Mouse (Mus musculus) brain, embryonic 14.5 days (tissue): Measurements from ENCODE around the gene Olfr56. TPM values are rescaled to one million over a fixed set of nuclear protein-coding genes. Genes with fewer than 3 reads are reported as not detected.
A peak's percentile ranks its signal among the peaks of the same experiment; 100 is the strongest.

Experiments
- DNase-seq: peaks from one replicate; pipeline ENCODE4 v3.0.0-alpha.2; 2011; ENCODE audit warnings: low read depth
- CTCF ChIP-seq: fragments of 200-500 bp; IDR thresholded peaks from 2 replicates; pipeline ENCODE4 v1.5.1; 2012; ENCODE audit warnings: inconsistent platforms, mild to moderate bottlenecking, moderate library complexity, borderline replicate concordance; ENCODE audit not compliant: insufficient read depth, insufficient read length; ENCODE audit errors: extremely low read depth
- POLR2A ChIP-seq: fragments of 200-500 bp; IDR thresholded peaks from 2 replicates; pipeline ENCODE4 v1.6.1; 2012; ENCODE audit warnings: mild to moderate bottlenecking, inconsistent platforms, borderline replicate concordance; ENCODE audit not compliant: poor library complexity, insufficient read depth, insufficient read length, severe bottlenecking; ENCODE audit errors: extremely low read depth
- polyA plus RNA-seq: library from polyadenylated mRNA; depleted of rRNA; stranded (reverse); fragments of >200 nt; gene quantifications from 2 replicates; pipeline ENCODE4 v1.2.3, GENCODE M21; 2012

Olfr56 gene
- polyA plus RNA-seq, 1 experiment: 0.03 TPM

GRCm38 (mm10) chr11:49101500-49101899 lies 122.8 kb downstream of the Olfr56 start:
- DNase-seq: no peak
- TF ChIP-seq CTCF (no peak), POLR2A (no peak)

- peak; percentile 92 for DNase-seq
- no peak for TF ChIP-seq POLR2A
- TF ChIP-seq CTCF: peak; percentile 87
Measured at GRCm38 (mm10) chr11:49103047-49103693, 124.5 kb downstream of the Olfr56 start.

GRCm38 (mm10) chr11:49105752-49106151 lies 127.1 kb downstream of the Olfr56 start:
- DNase-seq: no peak
- TF ChIP-seq CTCF: no peak
- no peak for TF ChIP-seq POLR2A

- DNase-seq: no peak
- TF ChIP-seq CTCF: no peak
- no peak for TF ChIP-seq POLR2A
Measured at GRCm38 (mm10) chr11:49107650-49108537, 129.2 kb downstream of the Olfr56 start.

DNA sequence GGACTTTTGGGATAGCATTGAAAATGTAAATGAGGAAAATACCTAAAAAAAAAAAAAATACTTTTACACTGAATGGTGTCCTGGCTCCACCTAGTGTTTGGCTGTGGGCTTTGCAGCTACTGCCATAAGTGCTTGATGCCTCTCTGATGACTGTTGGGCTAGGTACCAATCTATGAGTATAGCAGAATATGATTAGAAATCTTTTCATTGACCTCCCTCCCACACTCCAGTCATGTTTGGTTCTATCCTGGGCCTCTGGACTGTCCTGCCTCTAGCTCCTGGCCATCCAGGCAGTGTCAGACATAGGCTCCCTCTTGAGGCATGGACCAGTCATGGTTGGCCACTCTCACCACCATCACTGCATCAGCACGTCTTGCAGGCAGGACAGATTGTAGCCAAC lies 130.1 kb downstream of the Olfr56 start:
- DNase-seq: peak; percentile 35
- TF ChIP-seq POLR2A (no peak), CTCF (peak; percentile 53; the same call in 1 of the 2 replicates)

DNA sequence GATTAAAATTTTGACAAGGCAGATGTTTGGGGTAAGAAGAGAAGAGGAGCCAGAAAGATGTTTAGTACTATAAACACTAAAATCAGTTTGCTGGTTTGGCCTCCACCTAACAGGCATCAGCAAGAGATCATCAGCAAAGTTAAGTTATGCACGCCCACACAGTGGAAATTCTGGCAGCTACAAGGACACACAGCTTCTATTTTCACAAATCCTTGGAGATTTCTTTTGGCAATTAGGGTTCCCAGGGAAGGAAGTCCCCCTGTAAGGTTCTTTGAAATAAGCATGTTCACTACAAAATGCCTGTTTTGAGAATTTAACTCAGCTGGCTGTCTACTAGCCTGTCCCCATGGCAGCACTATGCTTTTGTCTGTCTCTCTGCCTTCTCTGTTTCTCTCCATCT lies 132.3 kb downstream of the Olfr56 start:
- no peak for DNase-seq
- TF ChIP-seq POLR2A (no peak), CTCF (no peak)

- no peak for TF ChIP-seq CTCF
- TF ChIP-seq POLR2A: no peak
- DNase-seq: no peak
Measured at GRCm38 (mm10) chr11:49112624-49113219, 134.0 kb downstream of the Olfr56 start.

DNA sequence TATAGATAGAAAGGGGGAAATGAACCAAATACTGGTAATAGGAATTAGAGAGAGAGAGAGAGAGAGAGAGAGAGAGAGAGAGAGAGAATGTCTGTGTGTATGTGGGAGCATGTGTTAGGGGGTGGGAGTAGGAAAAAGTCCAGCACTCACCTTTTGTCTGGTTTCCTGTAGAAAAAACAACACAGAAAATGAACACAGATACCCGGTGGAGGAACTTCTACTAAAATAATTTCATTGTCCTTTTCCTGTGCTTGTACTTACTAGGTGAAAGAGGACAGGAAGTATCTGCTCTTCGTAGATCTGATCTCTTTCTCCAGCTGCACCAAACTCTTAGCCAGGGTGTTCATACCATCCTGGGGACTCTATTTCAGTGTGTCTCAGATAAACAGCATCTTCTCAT lies 135.5 kb downstream of the Olfr56 start:
- no peak for TF ChIP-seq CTCF
- TF ChIP-seq POLR2A: no peak
- no peak for DNase-seq

DNA sequence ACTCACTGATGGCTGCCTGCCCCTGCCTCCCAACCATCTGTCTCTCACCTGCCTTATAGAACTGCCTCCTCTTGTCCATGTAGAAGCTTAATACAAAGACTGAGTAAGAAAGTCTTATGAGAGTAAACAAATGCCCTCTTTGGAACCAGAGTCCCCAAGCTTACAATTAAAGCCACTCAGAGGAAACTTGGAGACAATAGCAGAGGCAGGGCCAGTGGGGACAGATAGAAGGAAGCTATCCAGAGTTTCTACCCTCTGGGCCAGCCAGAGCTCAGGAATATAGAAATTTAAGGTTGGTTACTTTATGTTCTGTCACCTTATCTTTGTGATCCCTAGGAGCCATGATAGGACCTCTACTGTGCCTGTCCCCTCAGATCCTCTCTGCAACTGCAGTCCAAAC lies 136.1 kb downstream of the Olfr56 start, which contains the start of gene Olfr1396:
Gene Olfr1396 (minus strand): TSS at position 101 of the 400 bp plus-strand sequence.
- TF ChIP-seq CTCF: no peak
- TF ChIP-seq POLR2A: no peak

DNA sequence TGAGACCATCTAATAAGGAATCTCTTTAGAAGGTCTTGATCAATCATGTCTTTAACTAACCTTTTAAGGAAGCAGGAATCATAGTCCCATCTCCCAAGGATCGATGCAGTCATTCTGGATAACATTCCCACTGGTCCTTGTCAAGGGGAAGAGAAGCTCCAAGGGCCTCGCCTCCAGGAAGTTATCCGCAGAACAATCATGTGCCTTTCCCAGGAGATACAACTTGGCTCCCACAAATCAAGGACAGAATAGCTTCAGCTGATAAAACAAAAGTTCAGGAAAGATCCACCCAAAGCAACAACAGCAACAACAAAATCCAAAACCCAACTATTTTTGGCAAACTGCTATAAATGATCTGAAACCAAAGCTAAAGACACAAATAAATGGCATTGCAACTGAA lies 140.9 kb downstream of the Olfr56 start:
- TF ChIP-seq POLR2A (no peak), CTCF (no peak)
- DNase-seq: no peak

More for the DNA sequence above, 136.1 kb downstream of the Olfr56 start, which contains the start of gene Olfr1396:
- no peak for DNase-seq

- TF ChIP-seq POLR2A (no peak), CTCF (no peak)
- no peak for DNase-seq
Measured at GRCm38 (mm10) chr11:49124169-49124568, 145.5 kb downstream of the Olfr56 start.
